Mouse (Mus musculus) left cerebral cortex, adult 2 months (tissue): Measurements from ENCODE around the gene Bcl2l1. TPM values are rescaled to one million over a fixed set of nuclear protein-coding genes. Genes with fewer than 3 reads are reported as not detected.

Experiments
- DNase-seq, 2 experiments: peaks; one replicate each; pipeline ENCODE4 v3.0.0; 2021 to 2022; ENCODE audit warnings: low spot score in 2 of 2, mixed read lengths in 1 of 2; ENCODE audit errors: extremely low spot score in 1 of 2
- H3K27ac ChIP-seq: fragments of 200-600 bp; 2 replicates; pipeline ENCODE4 v1.8.1; 2022
- H3K4me3 ChIP-seq: fragments of 200-600 bp; 2 replicates; pipeline ENCODE4 v1.8.1; 2022
- CTCF ChIP-seq: fragments of 200-600 bp; IDR thresholded peaks from 2 replicates; pipeline ENCODE4 v1.8.1; 2022; ENCODE audit warnings: antibody characterized with exemption, mild to moderate bottlenecking, moderate library complexity
- intact Hi-C: fragments of 180-260 bp; cut with DNase I; formaldehyde crosslinking; loops from one replicate; pipeline ENCODE4 v1.15.1; 2025
- total RNA-seq, 2 experiments: library from RNA; stranded (reverse); gene quantifications; 2 replicates each; pipeline ENCODE4 v1.2.3; 2021

The Bcl2l1 gene
- total RNA-seq, 2 experiments from 2014 or later: 133 to 135 TPM

GRCm38 (mm10) chr2:152811336-152812165 lies 20.0 kb downstream of the Bcl2l1 start:
- H3K27ac ChIP-seq: peak overlapping the region; percentile 63

GRCm38 (mm10) chr2:152810158-152810941 lies 21.2 kb downstream of the Bcl2l1 start:
- no peak for TF ChIP-seq CTCF
- H3K27ac ChIP-seq: peak overlapping the region; percentile 67
- DNase-seq: no peak
- intact Hi-C loops: no loop called here
- H3K4me3 ChIP-seq: no peak overlapping the region

More at GRCm38 (mm10) chr2:152811336-152812165, 20.0 kb downstream of the Bcl2l1 start:
- intact Hi-C loops: no loop called here
- TF ChIP-seq CTCF: no peak
- H3K4me3 ChIP-seq: no peak overlapping the region
- no peak for DNase-seq

- no peak overlapping the region for H3K4me3 ChIP-seq
- H3K27ac ChIP-seq: 0 out of 2 replicates have a peak overlapping the region, but pooled peaks have one; percentile 19
- no peak for TF ChIP-seq CTCF
- intact Hi-C loops: no loop called here
- DNase-seq: no peak
These were observed 23.4 kb downstream of the Bcl2l1 start for GRCm38 (mm10) chr2:152808178-152808577.

DNA sequence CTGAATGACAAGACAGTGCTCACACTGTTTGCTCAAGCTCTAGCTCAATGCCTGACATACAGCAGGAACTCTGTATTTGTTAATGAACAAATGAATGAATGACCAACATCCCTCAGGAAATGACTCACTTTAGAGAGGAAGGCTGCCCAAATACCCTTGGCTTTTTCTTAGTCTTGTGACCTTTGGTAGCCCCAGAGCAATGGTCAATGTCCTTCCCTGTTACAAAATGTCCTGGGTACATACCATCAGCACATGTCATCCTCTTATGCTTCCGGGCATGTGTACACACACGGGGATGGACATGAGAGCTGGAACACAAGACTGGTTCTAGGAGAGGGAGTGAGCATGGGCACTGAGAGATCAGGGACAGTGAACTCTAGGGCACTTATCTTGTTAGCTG lies 25.5 kb downstream of the Bcl2l1 start:
- intact Hi-C loops: no loop called here
- no peak for DNase-seq
- Histone ChIP-seq H3K4me3 (no peak overlapping the region), H3K27ac (peak overlapping the region; percentile 16; the same call in 1 of the 2 replicates)
- no peak for TF ChIP-seq CTCF

GRCm38 (mm10) chr2:152805111-152805490 lies 26.4 kb downstream of the Bcl2l1 start:
- DNase-seq: no peak
- TF ChIP-seq CTCF: no peak
- no peak overlapping the region for H3K4me3 ChIP-seq
- peak overlapping the region; percentile 2; the same call in 1 of the 2 replicates for H3K27ac ChIP-seq
- intact Hi-C loops: no loop called here

- Histone ChIP-seq H3K4me3 (no peak overlapping the region), H3K27ac (peak overlapping the region; percentile 21)
- DNase-seq: no peak
- intact Hi-C loops: no loop called here
- TF ChIP-seq CTCF: no peak
These were observed 27.0 kb downstream of the Bcl2l1 start for GRCm38 (mm10) chr2:152804408-152805110.

- TF ChIP-seq CTCF: no peak
- no peak for DNase-seq
- intact Hi-C loops: no loop called here
- H3K27ac ChIP-seq: no peak overlapping the region
- no peak overlapping the region for H3K4me3 ChIP-seq
These were observed 28.4 kb downstream of the Bcl2l1 start for GRCm38 (mm10) chr2:152803081-152803480.

DNA sequence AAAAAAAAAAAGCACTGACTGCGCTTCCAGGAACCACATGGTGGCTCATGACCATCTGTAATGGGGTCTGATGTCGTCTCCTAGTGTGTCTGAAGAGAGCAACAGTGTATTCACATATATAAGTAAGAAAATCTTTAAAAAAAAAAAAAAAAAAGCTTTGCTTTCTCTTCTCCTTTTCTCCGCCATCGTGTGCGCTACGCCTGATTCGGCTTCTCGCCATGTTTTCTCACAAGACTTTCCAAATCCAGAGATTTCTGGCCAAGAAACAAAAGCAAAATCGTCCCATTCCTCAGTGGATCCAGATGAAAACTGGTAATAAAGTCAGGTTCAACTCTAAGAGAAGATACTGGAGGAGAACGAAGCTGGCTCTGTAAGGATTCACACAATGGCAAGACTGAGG lies 29.2 kb downstream of the Bcl2l1 start:
- no peak overlapping the region for H3K27ac ChIP-seq
- TF ChIP-seq CTCF: no peak
- DNase-seq: no peak
- intact Hi-C loops: no loop called here
- H3K4me3 ChIP-seq: no peak overlapping the region

GRCm38 (mm10) chr2:152800762-152801113 lies 30.8 kb downstream of the Bcl2l1 start:
- DNase-seq: no peak
- intact Hi-C loops: no loop called here
- no peak overlapping the region for H3K4me3 ChIP-seq
- TF ChIP-seq CTCF: no peak
- no peak overlapping the region for H3K27ac ChIP-seq

GRCm38 (mm10) chr2:152799954-152800761 lies 31.4 kb downstream of the Bcl2l1 start:
- DNase-seq: no peak
- Histone ChIP-seq H3K4me3 (no peak overlapping the region), H3K27ac (no peak overlapping the region)
- intact Hi-C loops: no loop called here
- TF ChIP-seq CTCF: no peak

- no peak for TF ChIP-seq CTCF
- Histone ChIP-seq H3K27ac (no peak overlapping the region), H3K4me3 (no peak overlapping the region)
- DNase-seq: no peak
- intact Hi-C loops: no loop called here
These were observed 33.9 kb downstream of the Bcl2l1 start for GRCm38 (mm10) chr2:152797589-152797988.
